Mouse (Mus musculus) lung, embryonic 14.5 days (tissue): ENCODE data around the gene Spata33. TPM values are rescaled to one million over a fixed set of nuclear protein-coding genes. Genes with fewer than 3 reads are reported as not detected.

ENCODE experiments used
- ATAC-seq: fragments of 200-750 bp; cut with Nextera tagmentation; 2 replicates; pipeline ENCODE4 v1.8.0; 2017; ENCODE audit warnings: mild to moderate bottlenecking, moderate TSS enrichment, moderate library complexity; ENCODE audit not compliant: insufficient read depth
- DNase-seq: peaks from one replicate; pipeline ENCODE4 v3.0.0-alpha.2; 2015
- H3K27ac ChIP-seq: fragments of 300-500 bp; sonication (generic); 2 replicates; pipeline ENCODE4 v1.5.1; 2014; ENCODE audit warnings: low read depth, mild to moderate bottlenecking, moderate library complexity
- H3K27me3 ChIP-seq: fragments of 300-500 bp; sonication (generic); 2 replicates; pipeline ENCODE4 v1.6.1; 2014; ENCODE audit warnings: low read length, control low read depth; ENCODE audit not compliant: insufficient read depth
- H3K36me3 ChIP-seq: fragments of 300-500 bp; sonication (generic); 2 replicates; pipeline ENCODE4 v1.6.1; 2014; ENCODE audit warnings: control low read depth; ENCODE audit not compliant: insufficient read depth
- H3K4me1 ChIP-seq: fragments of 300-500 bp; sonication (generic); 2 replicates; pipeline ENCODE4 v1.6.1; 2014; ENCODE audit warnings: antibody characterized with exemption, control low read depth; ENCODE audit not compliant: insufficient read depth
- H3K4me2 ChIP-seq: fragments of 300-500 bp; sonication (generic); 2 replicates; pipeline ENCODE4 v1.6.1; 2014; ENCODE audit warnings: mild to moderate bottlenecking
- H3K4me3 ChIP-seq: fragments of 300-500 bp; sonication (generic); 2 replicates; pipeline ENCODE4 v1.5.1; 2014; ENCODE audit warnings: low read depth, low read length
- H3K9ac ChIP-seq: fragments of 300-500 bp; sonication (generic); 2 replicates; pipeline ENCODE4 v1.6.1; 2014
- H3K9me3 ChIP-seq: fragments of 300-500 bp; sonication (generic); 2 replicates; pipeline ENCODE4 v1.6.1; 2016; ENCODE audit warnings: low read depth, low read length, control low read depth
- CTCF ChIP-seq: IDR thresholded peaks from 2 replicates; pipeline ENCODE4 v1.5.1; 2016; ENCODE audit warnings: antibody characterized with exemption, low read depth
- WGBS: fragments of 180-500 bp; shearing (Covaris S2); extraction: QIAGEN DNeasy Blood & Tissue Kit; methylation state at CpG from one replicate; pipeline ENCODE4 v1.1.7; 2014; 5-methylcytosine and 5-hydroxymethylcytosine counted together
- polyA plus RNA-seq: library from polyadenylated mRNA; unstranded; fragments of >200 nt; fragmentation: Nextera tagmentation; extraction: Ambion mirVana; gene quantifications from 2 replicates; pipeline ENCODE4 v1.2.1, GENCODE M21; 2014

Gene Spata33
- polyA plus RNA-seq, 1 experiment from 2014 or later: 3.1 TPM

GRCm38 (mm10) chr8:123267926-123268656 lies 55.5 kb downstream of the Spata33 start:
- TF ChIP-seq CTCF: no peak
- Histone ChIP-seq H3K9me3 (no peaks in the 10 kb centered on the region), H3K4me1 (no peaks in the 10 kb centered on the region), H3K27me3 (no peaks in the 10 kb centered on the region), H3K9ac (no peak overlapping the region), H3K4me2 (no peak overlapping the region), H3K36me3 (peaks cover 78% of the 10 kb centered on the region), H3K4me3 (no peak overlapping the region), H3K27ac (no peak overlapping the region)
- DNase-seq: no peak
- 60% methylated on average over 14 of the region's 14 CpGs for WGBS
- ATAC-seq: no peak

GRCm38 (mm10) chr8:123271147-123271546 lies 58.5 kb downstream of the Spata33 start:
- Histone ChIP-seq H3K4me2 (no peak overlapping the region), H3K4me3 (no peak overlapping the region), H3K9me3 (no peaks in the 10 kb centered on the region), H3K9ac (no peak overlapping the region), H3K4me1 (no peaks in the 10 kb centered on the region), H3K27ac (peak overlapping the region; percentile 20; the same call in 1 of the 2 replicates), H3K36me3 (peaks cover 62% of the 10 kb centered on the region), H3K27me3 (no peaks in the 10 kb centered on the region)
- DNase-seq (no peak), ATAC-seq (no peak)
- TF ChIP-seq CTCF: no peak
- 84% methylated on average over 10 of the region's 10 CpGs for WGBS

Other genes with a start within 250 kb of the Spata33 start
- 87.5 and 94.6 TPM in 2 replicates for gene Ankrd11, start 170.6 kb upstream of the Spata33 start, polyA plus RNA-seq
- gene Spg7, start 149.9 kb upstream of the Spata33 start, polyA plus RNA-seq: 44.5 and 45.0 TPM in 2 replicates
- gene Rpl13, start 110.5 kb upstream of the Spata33 start, polyA plus RNA-seq: 1,722 and 1,770 TPM in 2 replicates
- gene Cpne7, start 95.5 kb upstream of the Spata33 start, polyA plus RNA-seq: 0.24 and 0.49 TPM in 2 replicates
- 16.3 and 17.8 TPM in 2 replicates for gene Sult5a1, start 54.5 kb upstream of the Spata33 start, polyA plus RNA-seq
- gene Dpep1, start 26.6 kb upstream of the Spata33 start, polyA plus RNA-seq: 1.0 and 1.1 TPM in 2 replicates
- 102 and 108 TPM in 2 replicates for gene Chmp1a, start 69 bp upstream of the Spata33 start, polyA plus RNA-seq
- gene Cdk10, start 12.0 kb downstream of the Spata33 start, polyA plus RNA-seq: 33.2 and 36.3 TPM in 2 replicates
- gene Spata2l, start 23.4 kb downstream of the Spata33 start, polyA plus RNA-seq: 2.3 and 4.1 TPM in 2 replicates
- gene Zfp276, start 41.4 kb downstream of the Spata33 start, polyA plus RNA-seq: 19.7 and 26.6 TPM in 2 replicates
- 25.9 and 28.1 TPM in 2 replicates for gene Vps9d1, start 41.5 kb downstream of the Spata33 start, polyA plus RNA-seq
- gene Fanca, start 105.7 kb downstream of the Spata33 start, polyA plus RNA-seq: 40.0 and 41.6 TPM in 2 replicates
- gene Spire2, start 119.9 kb downstream of the Spata33 start, polyA plus RNA-seq: 1.7 TPM in 2 replicates
- gene Tcf25, start 160.9 kb downstream of the Spata33 start, polyA plus RNA-seq: 144 and 146 TPM in 2 replicates
- gene Mc1r, start 194.3 kb downstream of the Spata33 start, polyA plus RNA-seq: not detected in 2 replicates
- gene Tubb3, start 198.6 kb downstream of the Spata33 start, polyA plus RNA-seq: 1.7 and 3.0 TPM in 2 replicates
- 34.1 and 34.3 TPM in 2 replicates for gene Def8, start 210.7 kb downstream of the Spata33 start, polyA plus RNA-seq